Mouse (Mus musculus) thymus, adult 2 months (tissue): Measurements from ENCODE around the gene Hnrnpab.

Experiments
- CTCF ChIP-seq: fragments of 200-500 bp; IDR thresholded peaks from 2 replicates; pipeline ENCODE4 v1.5.1; 2012; ENCODE audit warnings: mild to moderate bottlenecking, control low read depth, low read length, moderate library complexity, borderline replicate concordance; ENCODE audit not compliant: control insufficient read depth, poor library complexity, insufficient read depth; ENCODE audit errors: extremely low read depth
- POLR2A ChIP-seq: fragments of 200-500 bp; IDR thresholded peaks from 2 replicates; pipeline ENCODE4 v1.6.1; 2012; ENCODE audit warnings: mild to moderate bottlenecking, low read length, control low read depth, moderate library complexity; ENCODE audit not compliant: control insufficient read depth, poor library complexity, insufficient read depth; ENCODE audit errors: extremely low read depth

GRCm38 (mm10) chr11:51614256-51614655, 7.6 kb upstream of the Hnrnpab start:
- no peak for TF ChIP-seq CTCF
- TF ChIP-seq POLR2A = no peak
